Mouse (Mus musculus) spleen, adult 2 months (tissue): Measurements from ENCODE around the gene Tex12. TPM values are rescaled to one million over a fixed set of nuclear protein-coding genes. Genes with fewer than 3 reads are reported as not detected.

Experiments
- DNase-seq, 2 experiments: peaks; one replicate each; pipeline versions ENCODE4 v3.0.0 to v3.0.0-alpha.2; 2012 to 2021; ENCODE audit warnings: low spot score in 2 of 2, low read depth in 1 of 2
- H3K27ac ChIP-seq: fragments of 200-500 bp; 2 replicates; pipeline ENCODE4 v1.5.1; 2012; ENCODE audit warnings: low read length, inconsistent platforms; ENCODE audit not compliant: insufficient read depth
- H3K27me3 ChIP-seq: fragments of 200-500 bp; 2 replicates; pipeline ENCODE4 v1.6.1; 2012; ENCODE audit warnings: mild to moderate bottlenecking, moderate library complexity, low read length, inconsistent platforms; ENCODE audit not compliant: control insufficient read depth, insufficient read depth
- H3K36me3 ChIP-seq: fragments of 200-500 bp; 2 replicates; pipeline ENCODE4 v1.6.1; 2012; ENCODE audit warnings: mild to moderate bottlenecking, low read length, inconsistent platforms; ENCODE audit not compliant: control insufficient read depth, insufficient read depth
- H3K4me1 ChIP-seq: fragments of 200-500 bp; 2 replicates; pipeline ENCODE4 v1.6.1; 2011; ENCODE audit warnings: inconsistent platforms; ENCODE audit not compliant: control insufficient read depth, insufficient read depth, insufficient read length
- H3K4me3 ChIP-seq: fragments of 200-500 bp; 2 replicates; pipeline ENCODE4 v1.5.1; 2011; ENCODE audit warnings: mild to moderate bottlenecking, inconsistent platforms; ENCODE audit not compliant: insufficient read depth, insufficient read length; ENCODE audit errors: extremely low read depth
- CTCF ChIP-seq: fragments of 200-500 bp; IDR thresholded peaks from 2 replicates; pipeline ENCODE4 v1.5.1; 2011; ENCODE audit warnings: mild to moderate bottlenecking, inconsistent platforms; ENCODE audit not compliant: insufficient read depth, insufficient read length, insufficient replicate concordance; ENCODE audit errors: extremely low read depth
- POLR2A ChIP-seq: fragments of 200-500 bp; IDR thresholded peaks from 2 replicates; pipeline ENCODE4 v1.6.1; 2011; ENCODE audit warnings: low read depth, low read length, inconsistent platforms
- WGBS: fragments of 180-500 bp; shearing (Covaris S2); methylation state at CpG from one replicate; pipeline ENCODE4 v1.1.7; 2018; 5-methylcytosine and 5-hydroxymethylcytosine counted together
- polyA plus RNA-seq: library from polyadenylated mRNA; depleted of rRNA; stranded (reverse); fragments of >200 nt; gene quantifications from 2 replicates; pipeline ENCODE4 v1.2.3, GENCODE M21; 2012; rRNA removed

The Tex12 gene
- not detected in 2 replicates for polyA plus RNA-seq

- Histone ChIP-seq H3K27ac (no peak within 1 kb of the TSS), H3K36me3 (no peaks in the 10 kb centered on the region), H3K4me1 (no peaks in the 10 kb centered on the region), H3K4me3 (no peak within 1 kb of the TSS), H3K27me3 (no peaks in the 10 kb centered on the region)
- no peak for TF ChIP-seq CTCF
- no peak for TF ChIP-seq POLR2A
- 95% methylated on average over 38 of the region's 38 CpGs for WGBS
- no peak for DNase-seq
These were observed at the start of gene Tex12 for GRCm38 (mm10) chr9:50561145-50561917. Tex12 (minus strand) TSS chr9:50561325.

- 3% methylated on average over 6 of the region's 6 CpGs for WGBS
These were observed 43.2 kb upstream of the Tex12 start for GRCm38 (mm10) chr9:50604338-50604737.

GRCm38 (mm10) chr9:50603998-50604324 lies 42.8 kb upstream of the Tex12 start:
- peak overlapping the region; percentile 84 for H3K27ac ChIP-seq
- WGBS = under 1% methylated on average over 24 of the region's 24 CpGs
- peaks cover 15% of the 10 kb centered on the region for H3K36me3 ChIP-seq
- no peak for DNase-seq
- H3K27me3 ChIP-seq = no peaks in the 10 kb centered on the region
- H3K4me3 ChIP-seq = peak overlapping the region; percentile 85
- TF ChIP-seq CTCF (no peak), POLR2A (no peak)
- H3K4me1 ChIP-seq = peaks cover 5% of the 10 kb centered on the region

More at GRCm38 (mm10) chr9:50604338-50604737, 43.2 kb upstream of the Tex12 start:
- no peak for DNase-seq
- Histone ChIP-seq H3K27me3 (no peaks in the 10 kb centered on the region), H3K4me3 (peak overlapping the region; percentile 85), H3K27ac (peak overlapping the region; percentile 84; the same call in 1 of the 2 replicates), H3K36me3 (peaks cover 14% of the 10 kb centered on the region), H3K4me1 (peaks cover 5% of the 10 kb centered on the region)
- no peak for TF ChIP-seq CTCF
- TF ChIP-seq POLR2A = no peak

- H3K27ac ChIP-seq = peak within 1 kb of the TSS; percentile 84
- H3K27me3 ChIP-seq = no peaks in the 10 kb centered on the region
- H3K36me3 ChIP-seq = peaks cover 15% of the 10 kb centered on the region
- peaks cover 5% of the 10 kb centered on the region for H3K4me1 ChIP-seq
- under 1% methylated on average over 48 of the region's 48 CpGs for WGBS
- peak within 1 kb of the TSS; percentile 85 for H3K4me3 ChIP-seq
- peak; percentile 91 to 92 for DNase-seq
- no peak for TF ChIP-seq CTCF
- TF ChIP-seq POLR2A = peak; percentile 62
These were observed 42.3 kb upstream of the Tex12 start, which contains the start of the genes Sdhd and Timm8b for GRCm38 (mm10) chr9:50603189-50603997. Sdhd (minus strand) TSS chr9:50603812. Timm8b (plus strand) TSS chr9:50603910.

- 71% methylated on average over 7 of the region's 7 CpGs for WGBS
- H3K4me1 ChIP-seq = peaks cover 5% of the 10 kb centered on the region
- DNase-seq = no peak
- H3K36me3 ChIP-seq = peaks cover 20% of the 10 kb centered on the region
- H3K4me3 ChIP-seq = no peak overlapping the region
- TF ChIP-seq CTCF (no peak), POLR2A (no peak)
- no peak overlapping the region for H3K27ac ChIP-seq
- no peaks in the 10 kb centered on the region for H3K27me3 ChIP-seq
These were observed 41.1 kb upstream of the Tex12 start for GRCm38 (mm10) chr9:50602055-50602845.

- Histone ChIP-seq H3K36me3 (peaks cover 26% of the 10 kb centered on the region), H3K27me3 (no peaks in the 10 kb centered on the region), H3K4me3 (no peak overlapping the region), H3K4me1 (peaks cover 5% of the 10 kb centered on the region), H3K27ac (no peak overlapping the region)
- DNase-seq = no peak
- 67% methylated on average over 6 of the region's 6 CpGs for WGBS
- no peak for TF ChIP-seq POLR2A
- TF ChIP-seq CTCF = no peak
These were observed 40.4 kb upstream of the Tex12 start for GRCm38 (mm10) chr9:50601536-50601935.

- 92% methylated on average over 8 of the region's 8 CpGs for WGBS
- no peak for DNase-seq
- Histone ChIP-seq H3K27ac (no peak overlapping the region), H3K4me3 (no peak overlapping the region), H3K36me3 (peaks cover 33% of the 10 kb centered on the region), H3K4me1 (no peaks in the 10 kb centered on the region; the same call in 1 of the 2 replicates), H3K27me3 (no peaks in the 10 kb centered on the region)
- TF ChIP-seq CTCF = no peak
- no peak for TF ChIP-seq POLR2A
These were observed 35.8 kb upstream of the Tex12 start for GRCm38 (mm10) chr9:50596973-50597372.
